Comparison of ENCODE assay signal across 8 mouse cellular contexts in the genomic region with DNA sequence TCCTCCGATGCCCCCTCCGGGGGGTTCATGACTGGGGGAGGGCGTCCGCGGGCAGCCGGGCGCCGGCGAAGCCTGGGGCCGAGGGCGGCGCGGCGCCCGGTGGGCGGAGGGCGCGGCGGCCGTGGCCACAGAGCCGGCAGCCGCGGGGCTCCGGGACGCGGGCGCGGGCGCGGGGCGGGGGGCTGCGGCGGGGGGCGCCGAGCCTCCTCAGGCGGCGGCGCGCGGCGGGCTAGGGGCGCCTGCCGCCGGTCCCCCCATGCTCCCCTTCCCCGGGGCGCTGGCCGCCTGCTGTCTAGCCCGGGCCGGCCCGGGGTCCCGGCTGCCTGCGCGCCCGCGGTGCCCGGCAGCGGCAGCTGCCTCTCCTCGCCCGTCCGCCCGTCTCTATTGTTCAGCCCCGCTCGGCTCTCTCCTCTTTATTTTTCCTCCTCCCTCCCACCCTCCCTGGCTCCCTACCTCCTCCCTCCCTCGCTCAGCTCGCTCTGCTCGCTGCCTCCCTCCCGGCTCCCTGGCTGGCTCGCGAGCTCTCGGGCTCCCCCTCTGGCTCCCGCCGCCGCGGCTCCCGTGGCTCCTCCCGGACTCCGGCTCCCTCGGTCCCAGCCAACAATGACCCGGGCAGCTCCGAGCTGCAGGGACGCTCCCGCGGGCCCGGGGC. TPM values are rescaled to one million over a fixed set of nuclear protein-coding genes. Genes with fewer than 3 reads are reported as not detected.
A peak's percentile ranks its signal among the peaks of the same experiment; 100 is the strongest.
DNase-seq lines count a peak whose midpoint lies in the region; ATAC-seq and TF ChIP-seq lines count a peak whose summit lies in the region.

Gene Kalrn (minus strand): TSS at position 382 of the 652 bp plus-strand sequence.

- 1% methylated on average over 54 of the region's 84 CpGs for whole genome bisulfite sequencing in hindbrain, postnatal 0 days

- peak within 1 kb of the TSS; percentile 84 for H3K4me3 ChIP-seq in hindbrain, postnatal 0 days (ENCODE audit: low read length)

- DNase-seq in adipocyte (ENCODE audit: low spot score) = peak; percentile 82
- peak; percentile 84 to 87 for DNase-seq in cerebellum, postnatal 36 days
- DNase-seq in gastrocnemius, adult 8-10 months (ENCODE audit: low spot score in 2 of 2) = peak; percentile 74 to 78
- DNase-seq in hindbrain, postnatal 0 days (ENCODE audit: low spot score) = peak; percentile 92
- peak; percentile 78 for DNase-seq in left cerebral cortex, adult 11 months (ENCODE audit: low spot score)
- DNase-seq in lung, postnatal 36 days = peak; percentile 90
- peak; percentile 84 to 85 for DNase-seq in right cerebral cortex, adult 2 months (ENCODE audit: low spot score in 2 of 2)
- peak; percentile 81 to 90 for DNase-seq in urinary bladder, postnatal 36 days (ENCODE audit: low spot score in 2 of 2)

- no peaks in the 10 kb centered on the region for H3K27me3 ChIP-seq in hindbrain, postnatal 0 days (ENCODE audit: insufficient read depth, low read length)

- no peaks in the 10 kb centered on the region for H3K9me3 ChIP-seq in hindbrain, postnatal 0 days (ENCODE audit: low read length)

- peak within 1 kb of the TSS; percentile 87 for H3K9ac ChIP-seq in hindbrain, postnatal 0 days (replicated peaks; ENCODE audit: low read length)

- peak within 1 kb of the TSS; percentile 94 for H3K27ac ChIP-seq in hindbrain, postnatal 0 days

- no peaks in the 10 kb centered on the region for H3K36me3 ChIP-seq in hindbrain, postnatal 0 days (ENCODE audit: insufficient read depth, low read length)

- peak; percentile 93 for ATAC-seq in hindbrain, postnatal 0 days

- peak within 1 kb of the TSS; percentile 92 for H3K4me2 ChIP-seq in hindbrain, postnatal 0 days (ENCODE audit: low read depth, low read length)

- peak; percentile 65 for TF ChIP-seq CTCF in hindbrain, postnatal 0 days (IDR thresholded peaks at IDR 0.05; ENCODE audit: low read depth)

- H3K4me1 ChIP-seq in hindbrain, postnatal 0 days (ENCODE audit: insufficient read depth, low read length) = peaks cover 18% of the 10 kb centered on the region

RNA-seq across cellular contexts. Expression of gene Kalrn, which starts in this region (rescaled TPM):
- 10 to 100 TPM; 19.2 to 20.8 (median 19.9) TPM for total RNA-seq in gastrocnemius, adult 8-10 months (2022)
- total RNA-seq in hindbrain, postnatal 0 days (2014; rRNA removed) = 104 and 107 TPM in 2 replicates
- polyA plus RNA-seq in hindbrain, postnatal 0 days (2015; fragmentation: Nextera tagmentation; extraction: Ambion mirVana) = 17.0 and 17.7 TPM in 2 replicates

Comparison
In these comparisons a context has a peak if more than half of its experiments do, and no peak if none do; other contexts are left out.
1. Peak in every context shown above with its lines: DNase-seq, ATAC-seq, H3K4me3 ChIP-seq and H3K27ac ChIP-seq.